Mouse (Mus musculus) heart, postnatal 0 days (tissue): ENCODE measurements around the gene Hoxa11. TPM values are rescaled to one million over a fixed set of nuclear protein-coding genes. Genes with fewer than 3 reads are reported as not detected.

Source experiments
- ATAC-seq: fragments of 200-750 bp; cut with Nextera tagmentation; 2 replicates; pipeline ENCODE4 v1.8.0; 2017; ENCODE audit warnings: low read depth, moderate number of reproducible peaks, moderate library complexity; ENCODE audit not compliant: insufficient read depth
- DNase-seq: peaks from one replicate; pipeline ENCODE4 v3.0.0-alpha.2; 2016; ENCODE audit warnings: low spot score
- H3K27ac ChIP-seq: fragments of 300-500 bp; sonication (generic); 2 replicates; pipeline ENCODE4 v1.5.1; 2014; ENCODE audit warnings: low read depth, mild to moderate bottlenecking
- H3K27me3 ChIP-seq: fragments of 300-500 bp; sonication (generic); 2 replicates; pipeline ENCODE4 v1.6.1; 2014; ENCODE audit warnings: low read length, mixed read lengths; ENCODE audit not compliant: control insufficient read depth, insufficient read depth
- H3K36me3 ChIP-seq: fragments of 300-500 bp; sonication (generic); replicated peaks from 2 replicates; pipeline ENCODE4 v1.6.1; 2014; ENCODE audit warnings: low read length, mixed read lengths; ENCODE audit not compliant: control insufficient read depth, insufficient read depth
- H3K4me1 ChIP-seq: fragments of 300-500 bp; sonication (generic); 2 replicates; pipeline ENCODE4 v1.6.1; 2014; ENCODE audit warnings: antibody characterized with exemption; ENCODE audit not compliant: control insufficient read depth, insufficient read depth
- H3K4me2 ChIP-seq: fragments of 300-500 bp; sonication (generic); 2 replicates; pipeline ENCODE4 v1.6.1; 2014; ENCODE audit warnings: low read depth, mild to moderate bottlenecking, low read length, moderate library complexity
- H3K4me3 ChIP-seq: fragments of 300-500 bp; sonication (generic); 2 replicates; pipeline ENCODE4 v1.5.1; 2014; ENCODE audit warnings: low read depth, low read length
- H3K9ac ChIP-seq: fragments of 300-500 bp; sonication (generic); replicated peaks from 2 replicates; pipeline ENCODE4 v1.6.1; 2014; ENCODE audit warnings: low read depth, low read length, mixed read lengths
- H3K9me3 ChIP-seq: fragments of 300-500 bp; sonication (generic); replicated peaks from 2 replicates; pipeline ENCODE4 v1.6.1; 2016; ENCODE audit warnings: low read length; ENCODE audit not compliant: control insufficient read depth
- CTCF ChIP-seq: IDR thresholded peaks from 2 replicates; pipeline ENCODE4 v1.5.1; 2016; ENCODE audit warnings: antibody characterized with exemption, control low read depth, low read depth
- EP300 ChIP-seq: IDR thresholded peaks from 2 replicates; pipeline ENCODE4 v1.6.1; 2016; ENCODE audit warnings: antibody characterized with exemption, low read depth
- WGBS: fragments of 180-500 bp; shearing (Covaris S2); extraction: QIAGEN DNeasy Blood & Tissue Kit; methylation state at CpG from one replicate; pipeline ENCODE4 v1.1.7; 2014; 5-methylcytosine and 5-hydroxymethylcytosine counted together
- polyA plus RNA-seq: library from polyadenylated mRNA; unstranded; fragments of >200 nt; fragmentation: Nextera tagmentation; extraction: Ambion mirVana; gene quantifications from 2 replicates; pipeline ENCODE4 v1.2.1, GENCODE M21; 2015
- total RNA-seq: library from RNA; depleted of rRNA; stranded (reverse); fragments of >200 nt; gene quantifications from 2 replicates; pipeline ENCODE4 v1.2.3, GENCODE M21; 2014; ENCODE audit warnings: low replicate concordance

The Hoxa11 gene
- total and polyA plus RNA-seq, 2 experiments from 2014 or later, result 0.11 TPM; not detected in 1

- H3K27me3 ChIP-seq, result peaks cover 99% of the 10 kb centered on the region
- ATAC-seq (no peak), DNase-seq (no peak)
- H3K4me2 ChIP-seq, result no peak overlapping the region
- no peaks in the 10 kb centered on the region for H3K36me3 ChIP-seq
- no peak overlapping the region for H3K4me3 ChIP-seq
- H3K4me1 ChIP-seq, result no peaks in the 10 kb centered on the region
- no peak overlapping the region for H3K9ac ChIP-seq
- no peak for TF ChIP-seq CTCF
- H3K27ac ChIP-seq, result no peak overlapping the region
- 4% methylated on average over 23 of the region's 23 CpGs for WGBS
- H3K9me3 ChIP-seq, result no peaks in the 10 kb centered on the region
Observed at GRCm38 (mm10) chr6:52247766-52248637, 2.4 kb upstream of the Hoxa11 start.

DNA sequence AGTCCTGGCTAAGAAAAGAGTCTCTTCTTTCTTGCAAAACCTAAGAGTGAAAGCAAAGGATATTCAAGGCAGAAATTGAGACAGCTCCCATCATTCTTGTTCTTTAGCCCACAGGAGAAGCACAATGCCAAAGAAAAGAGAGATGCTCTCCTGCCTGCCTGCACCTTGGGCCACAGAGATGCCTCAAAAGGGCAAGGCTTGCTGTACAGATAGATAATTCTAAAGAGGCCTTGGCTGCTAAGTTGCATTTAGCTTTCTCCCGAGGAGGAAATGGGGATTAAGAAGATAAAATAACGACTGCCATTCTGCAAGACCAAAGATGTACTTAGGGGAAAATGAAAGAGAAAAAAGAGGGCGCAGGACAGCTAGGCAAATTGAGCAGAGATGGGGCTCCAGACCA is 1.3 kb upstream of the Hoxa11 start:
- no peak overlapping the region for H3K27ac ChIP-seq
- no peak for DNase-seq
- H3K4me3 ChIP-seq, result no peak overlapping the region
- no peak overlapping the region for H3K9ac ChIP-seq
- H3K4me1 ChIP-seq, result no peaks in the 10 kb centered on the region
- no peaks in the 10 kb centered on the region for H3K9me3 ChIP-seq
- ATAC-seq, result no peak
- TF ChIP-seq EP300, result no peak
- no peak for TF ChIP-seq CTCF
- H3K4me2 ChIP-seq, result no peak overlapping the region
- no peaks in the 10 kb centered on the region for H3K36me3 ChIP-seq
- peaks cover 99% of the 10 kb centered on the region for H3K27me3 ChIP-seq
- 4% methylated on average over 3 of the region's 3 CpGs for WGBS

DNA sequence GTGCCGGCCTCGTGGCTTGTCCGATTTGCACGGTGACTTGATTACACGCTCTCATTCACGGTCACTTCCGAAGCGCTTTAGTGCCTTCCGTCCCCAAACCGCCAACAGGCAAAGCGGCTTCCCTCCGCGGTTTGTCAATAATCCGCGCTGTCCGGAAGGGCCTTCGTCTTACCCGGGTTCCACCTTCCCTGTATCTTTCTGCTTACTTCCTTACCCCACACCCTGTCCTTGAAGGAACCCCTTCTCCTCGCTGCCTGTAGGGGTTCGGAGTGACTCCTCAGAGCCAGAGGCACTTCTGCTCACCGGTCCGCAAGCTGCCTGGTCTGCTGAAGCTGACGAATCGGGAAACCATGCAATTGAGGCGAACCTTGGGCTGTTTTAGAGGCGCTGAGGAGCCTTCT is 793 bp upstream of the Hoxa11 start:
- TF ChIP-seq CTCF (no peak), EP300 (no peak)
- DNase-seq (no peak), ATAC-seq (no peak)
- no peak overlapping the region; the same call in 1 of the 2 replicates for H3K4me2 ChIP-seq
- no peaks in the 10 kb centered on the region for H3K9me3 ChIP-seq
- no peaks in the 10 kb centered on the region for H3K4me1 ChIP-seq
- peak overlapping the region; percentile 12; the same call in 1 of the 2 replicates for H3K4me3 ChIP-seq
- H3K36me3 ChIP-seq, result no peaks in the 10 kb centered on the region
- peaks cover 99% of the 10 kb centered on the region for H3K27me3 ChIP-seq
- WGBS, result 3% methylated on average over 26 of the region's 26 CpGs
- H3K27ac ChIP-seq, result no peak overlapping the region
- H3K9ac ChIP-seq, result no peak overlapping the region

GRCm38 (mm10) chr6:52245040-52245756 is 412 bp downstream of the Hoxa11 start:
- Histone ChIP-seq H3K36me3 (no peaks in the 10 kb centered on the region), H3K9ac (no peak overlapping the region), H3K9me3 (no peaks in the 10 kb centered on the region), H3K27ac (no peak overlapping the region), H3K27me3 (peaks cover 100% of the 10 kb centered on the region), H3K4me1 (0 out of 2 replicates have a peak, but pooled peaks cover 1% of the 10 kb centered on the region), H3K4me2 (0 out of 2 replicates have a peak overlapping the region, but pooled peaks have one; percentile 17), H3K4me3 (peak overlapping the region; percentile 12)
- DNase-seq (no peak), ATAC-seq (no peak)
- TF ChIP-seq EP300 (no peak), CTCF (no peak)
- WGBS, result 1% methylated on average over 70 of the region's 71 CpGs

GRCm38 (mm10) chr6:52244471-52245039 is 1.1 kb downstream of the Hoxa11 start:
- no peak for TF ChIP-seq EP300
- TF ChIP-seq CTCF, result no peak
- H3K4me2 ChIP-seq, result 0 out of 2 replicates have a peak overlapping the region, but pooled peaks have one; percentile 17
- no peak for ATAC-seq

More at GRCm38 (mm10) chr6:52244471-52245039, 1.1 kb downstream of the Hoxa11 start:
- WGBS, result 2% methylated on average over 23 of the region's 23 CpGs
- peaks cover 100% of the 10 kb centered on the region for H3K27me3 ChIP-seq
- 0 out of 2 replicates have a peak, but pooled peaks cover 3% of the 10 kb centered on the region for H3K4me1 ChIP-seq
- H3K27ac ChIP-seq, result no peak overlapping the region
- DNase-seq, result no peak
- no peaks in the 10 kb centered on the region for H3K36me3 ChIP-seq
- H3K9me3 ChIP-seq, result no peaks in the 10 kb centered on the region
- no peak overlapping the region for H3K9ac ChIP-seq
- peak overlapping the region; percentile 12 for H3K4me3 ChIP-seq
